Mouse (Mus musculus) E14TG2a.4 (cell line): ENCODE results near the gene Dock4.
A peak's percentile ranks its signal among the peaks of the same experiment; 100 is the strongest.

Experiments used
- H3K27me3 ChIP-seq: 2 replicates; pipeline ENCODE4 v1.6.1; 2014; ENCODE audit warnings: low read length, control low read depth; ENCODE audit not compliant: insufficient read depth
- H3K36me3 ChIP-seq: 2 replicates; pipeline ENCODE4 v1.6.1; 2014; ENCODE audit warnings: low read length, control low read depth; ENCODE audit not compliant: insufficient read depth
- H3K4me1 ChIP-seq: replicated peaks from 2 replicates; pipeline ENCODE4 v1.6.1; 2014; ENCODE audit warnings: low read depth, low read length, control low read depth
- H3K4me3 ChIP-seq: replicated peaks from 2 replicates; pipeline ENCODE4 v1.5.1; 2014; ENCODE audit warnings: mild to moderate bottlenecking, low read length
- H3K9me3 ChIP-seq: 2 replicates; pipeline ENCODE4 v1.6.1; 2014; ENCODE audit warnings: low read length, control low read depth
- CTCF ChIP-seq: conservative IDR thresholded peaks from 2 replicates; pipeline ENCODE4 v1.5.1; 2014; ENCODE audit warnings: low read length
- NANOG ChIP-seq: IDR thresholded peaks from 2 replicates; pipeline ENCODE4 v1.6.1; 2014; ENCODE audit warnings: borderline replicate concordance, low read length, mixed read lengths
- POU5F1 ChIP-seq: IDR thresholded peaks from 2 replicates; pipeline ENCODE4 v1.6.1; 2014; ENCODE audit warnings: low read length, borderline replicate concordance

Gene Dock4

GRCm38 (mm10) chr12:40427606-40428005, 18.1 kb upstream of the Dock4 start:
- Histone ChIP-seq H3K4me3 (no peak overlapping the region), H3K36me3 (peaks cover 14% of the 10 kb centered on the region), H3K9me3 (no peaks in the 10 kb centered on the region), H3K4me1 (peaks cover 9% of the 10 kb centered on the region; the same call in 1 of the 2 replicates), H3K27me3 (no peaks in the 10 kb centered on the region)
- TF ChIP-seq CTCF (no peak), NANOG (no peak), POU5F1 (no peak)

- Histone ChIP-seq H3K9me3 (no peaks in the 10 kb centered on the region), H3K4me3 (no peak overlapping the region), H3K36me3 (peaks cover 11% of the 10 kb centered on the region), H3K27me3 (no peaks in the 10 kb centered on the region), H3K4me1 (peaks cover 9% of the 10 kb centered on the region; the same call in 1 of the 2 replicates)
- TF ChIP-seq POU5F1 (no peak), NANOG (no peak), CTCF (no peak)
Measured at GRCm38 (mm10) chr12:40429976-40430375, 15.8 kb upstream of the Dock4 start.

- Histone ChIP-seq H3K27me3 (no peaks in the 10 kb centered on the region), H3K4me1 (peaks cover 9% of the 10 kb centered on the region; the same call in 1 of the 2 replicates), H3K9me3 (no peaks in the 10 kb centered on the region), H3K36me3 (peaks cover 2% of the 10 kb centered on the region), H3K4me3 (no peak overlapping the region)
- TF ChIP-seq NANOG = no peak
- TF ChIP-seq CTCF = no peak
- TF ChIP-seq POU5F1 = no peak
Measured at GRCm38 (mm10) chr12:40431075-40431474, 14.7 kb upstream of the Dock4 start.

- no peak overlapping the region for H3K4me3 ChIP-seq
- H3K36me3 ChIP-seq = no peaks in the 10 kb centered on the region; the same call in 1 of the 2 replicates
- H3K9me3 ChIP-seq = no peaks in the 10 kb centered on the region
- no peaks in the 10 kb centered on the region for H3K27me3 ChIP-seq
- TF ChIP-seq POU5F1 = no peak
- no peak for TF ChIP-seq NANOG
- TF ChIP-seq CTCF = no peak
- peaks cover 25% of the 10 kb centered on the region for H3K4me1 ChIP-seq
Measured at GRCm38 (mm10) chr12:40434101-40434500, 11.7 kb upstream of the Dock4 start.

GRCm38 (mm10) chr12:40438049-40438448, 7.7 kb upstream of the Dock4 start:
- Histone ChIP-seq H3K4me3 (no peak overlapping the region), H3K27me3 (no peaks in the 10 kb centered on the region), H3K36me3 (no peaks in the 10 kb centered on the region; the same call in 1 of the 2 replicates), H3K4me1 (peaks cover 21% of the 10 kb centered on the region), H3K9me3 (no peaks in the 10 kb centered on the region)
- TF ChIP-seq POU5F1 (no peak), NANOG (no peak), CTCF (no peak)

GRCm38 (mm10) chr12:40445206-40445605, 546 bp upstream of the Dock4 start:
- Histone ChIP-seq H3K36me3 (no peaks in the 10 kb centered on the region; the same call in 1 of the 2 replicates), H3K4me3 (peak overlapping the region; percentile 98), H3K4me1 (peaks cover 23% of the 10 kb centered on the region), H3K27me3 (peaks cover 16% of the 10 kb centered on the region), H3K9me3 (peaks cover 5% of the 10 kb centered on the region; the same call in 1 of the 2 replicates)
- TF ChIP-seq POU5F1 (no peak), CTCF (no peak), NANOG (no peak)

- peaks cover 23% of the 10 kb centered on the region for H3K4me1 ChIP-seq
- no peaks in the 10 kb centered on the region; the same call in 1 of the 2 replicates for H3K36me3 ChIP-seq
- peak overlapping the region; percentile 98 for H3K4me3 ChIP-seq
- H3K9me3 ChIP-seq = peaks cover 5% of the 10 kb centered on the region; the same call in 1 of the 2 replicates
- peaks cover 16% of the 10 kb centered on the region for H3K27me3 ChIP-seq
- no peak for TF ChIP-seq NANOG
- TF ChIP-seq POU5F1 = no peak
- no peak for TF ChIP-seq CTCF
Measured at GRCm38 (mm10) chr12:40446450-40447381, 964 bp downstream of the Dock4 start.

GRCm38 (mm10) chr12:40447561-40448355, 2.0 kb downstream of the Dock4 start:
- TF ChIP-seq POU5F1 (no peak), CTCF (no peak)
- H3K36me3 ChIP-seq = no peaks in the 10 kb centered on the region
- peaks cover 5% of the 10 kb centered on the region; the same call in 1 of the 2 replicates for H3K9me3 ChIP-seq
- peaks cover 16% of the 10 kb centered on the region for H3K27me3 ChIP-seq
- no peak overlapping the region for H3K4me3 ChIP-seq
- H3K4me1 ChIP-seq = peaks cover 23% of the 10 kb centered on the region
